Mouse (Mus musculus): ENCODE data around the gene Casp12. TPM values are rescaled to one million over a fixed set of nuclear protein-coding genes. Genes with fewer than 3 reads are reported as not detected.

Casp12 gene
- polyA plus RNA-seq (2016; fragmentation: Nextera tagmentation; extraction: Ambion mirVana): 0.08 TPM in 1 of 2 replicates, not detected in the other

DNA sequence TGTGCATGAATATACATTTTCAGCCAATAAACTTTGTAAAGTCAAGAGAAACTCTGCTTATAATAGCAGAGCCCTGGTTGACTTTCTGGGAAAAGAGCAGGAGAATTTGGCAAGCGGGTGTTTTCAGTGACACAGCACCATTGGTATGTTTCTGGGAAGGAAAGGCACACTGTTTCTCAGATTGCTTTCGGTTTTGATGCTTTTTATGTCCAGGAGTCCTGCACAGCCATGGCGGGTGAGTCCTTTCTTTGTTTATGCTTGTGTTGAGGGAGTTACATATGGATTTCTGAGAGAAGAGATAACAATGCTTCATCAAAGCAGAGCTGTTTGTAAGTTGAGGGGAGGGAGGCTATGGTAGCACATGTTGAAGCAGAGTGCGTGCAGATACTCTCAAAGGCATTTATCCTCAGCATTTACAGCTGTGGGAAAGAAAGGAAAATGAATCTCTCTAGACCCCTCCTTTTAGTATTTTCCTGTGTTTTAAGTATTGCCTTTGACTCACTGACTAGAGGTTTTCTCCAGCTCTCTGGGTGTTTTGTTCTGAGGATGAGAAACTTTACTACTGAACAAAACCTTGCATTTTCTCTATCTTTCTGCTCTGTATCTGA lies at the start of gene Casp12:
TSS of gene Casp12 (plus strand) at position 140 of the 608 bp plus-strand sequence.
- Histone ChIP-seq H3K27me3 (no peaks in the 10 kb centered on the region), H3K4me2 (no peak within 1 kb of the TSS), H3K4me1 (replicated peaks) (no peaks in the 10 kb centered on the region), H3K36me3 (no peaks in the 10 kb centered on the region), H3K9ac (replicated peaks) (no peak within 1 kb of the TSS), H3K9me3 (no peaks in the 10 kb centered on the region), H3K4me3 (replicated peaks) (no peak within 1 kb of the TSS), H3K27ac (no peak within 1 kb of the TSS)
- no peak for ATAC-seq (ENCODE audit: insufficient number of reproducible peaks, insufficient read depth, low FRiP score, low TSS enrichment, low read depth)
- 82% methylated on average over 4 of the region's 4 CpGs for WGBS

GRCm38 (mm10) chr9:5296354-5297237 lies 48.6 kb upstream of the Casp12 start:
- Histone ChIP-seq H3K4me3 (replicated peaks) (no peak overlapping the region), H3K9ac (replicated peaks) (no peak overlapping the region), H3K27me3 (no peaks in the 10 kb centered on the region), H3K36me3 (no peaks in the 10 kb centered on the region), H3K4me2 (no peak overlapping the region), H3K4me1 (replicated peaks) (no peaks in the 10 kb centered on the region), H3K27ac (no peak overlapping the region), H3K9me3 (no peaks in the 10 kb centered on the region)
- WGBS: 82% methylated on average over 2 of the region's 2 CpGs
- ATAC-seq (ENCODE audit: insufficient number of reproducible peaks, insufficient read depth, low FRiP score, low TSS enrichment, low read depth): no peak

DNA sequence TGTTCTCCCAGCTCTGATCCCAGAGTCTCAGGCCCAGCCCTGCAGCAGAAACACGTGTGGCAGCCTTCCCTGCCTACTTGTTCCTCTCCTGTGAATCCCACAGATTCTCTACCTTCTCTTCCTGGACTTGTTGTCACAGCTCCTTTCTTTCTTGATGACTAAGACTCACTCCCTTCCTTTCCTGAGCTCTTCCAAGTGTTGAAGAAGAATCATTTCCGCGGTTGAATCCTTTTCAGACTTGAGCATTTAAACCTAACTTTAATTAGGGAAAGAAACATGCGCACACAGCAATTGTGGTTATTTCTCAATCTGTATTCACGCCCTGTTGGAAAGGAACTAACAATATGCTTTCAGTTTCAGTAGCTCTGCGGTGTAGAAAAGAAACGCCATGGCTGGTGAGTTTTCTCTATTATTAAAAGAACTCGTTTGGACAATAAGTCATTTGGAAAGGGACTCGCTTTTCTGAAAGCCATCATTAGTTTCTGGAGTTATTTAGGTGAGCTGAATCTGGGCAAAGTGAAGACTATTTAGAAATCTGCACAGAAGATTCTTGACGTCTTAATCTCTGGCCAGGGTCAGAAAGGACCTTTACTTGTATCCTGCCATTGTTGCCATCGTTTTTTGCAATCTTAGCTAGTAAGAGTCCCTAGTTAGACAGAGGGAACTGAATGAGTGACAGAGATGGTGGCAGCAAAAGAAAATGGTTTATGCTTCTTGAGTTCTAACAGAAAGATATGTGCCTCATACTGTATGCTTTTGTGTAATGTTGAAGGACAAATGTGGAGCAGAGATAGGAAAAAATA lies 46.7 kb upstream of the Casp12 start, which contains the start of gene Casp1:
TSS of gene Casp1 (plus strand) at position 189 of the 803 bp plus-strand sequence.
- ATAC-seq (ENCODE audit: insufficient number of reproducible peaks, insufficient read depth, low FRiP score, low TSS enrichment, low read depth): no peak
- WGBS: 80% methylated on average over 11 of the region's 11 CpGs

DNA sequence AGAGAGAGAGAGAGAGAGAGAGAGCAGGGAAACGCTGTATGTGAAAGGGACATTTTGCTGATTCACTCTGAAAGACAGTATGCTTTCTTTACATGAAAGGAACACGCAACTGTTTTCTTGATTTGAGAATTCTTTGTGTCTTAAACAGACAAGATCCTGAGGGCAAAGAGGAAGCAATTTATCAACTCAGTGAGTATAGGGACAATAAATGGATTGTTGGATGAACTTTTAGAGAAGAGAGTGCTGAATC lies 46.2 kb upstream of the Casp12 start:
- no peaks in the 10 kb centered on the region for H3K4me1 ChIP-seq (replicated peaks)
- H3K9ac ChIP-seq (replicated peaks): no peak overlapping the region
- ATAC-seq (ENCODE audit: insufficient number of reproducible peaks, insufficient read depth, low FRiP score, low TSS enrichment, low read depth): no peak
- H3K27ac ChIP-seq: no peak overlapping the region
- H3K27me3 ChIP-seq: no peaks in the 10 kb centered on the region
- no peak overlapping the region for H3K4me2 ChIP-seq
- 91% methylated on average over 2 of the region's 2 CpGs for WGBS
- no peaks in the 10 kb centered on the region for H3K9me3 ChIP-seq
- H3K4me3 ChIP-seq (replicated peaks): no peak overlapping the region
- H3K36me3 ChIP-seq: no peaks in the 10 kb centered on the region

More for the DNA sequence above, 46.7 kb upstream of the Casp12 start, which contains the start of gene Casp1:
- no peak within 1 kb of the TSS for H3K4me2 ChIP-seq
- H3K4me3 ChIP-seq (replicated peaks): no peak within 1 kb of the TSS
- H3K27ac ChIP-seq: no peak within 1 kb of the TSS
- no peak within 1 kb of the TSS for H3K9ac ChIP-seq (replicated peaks)
- H3K27me3 ChIP-seq: no peaks in the 10 kb centered on the region
- no peaks in the 10 kb centered on the region for H3K9me3 ChIP-seq
- H3K36me3 ChIP-seq: no peaks in the 10 kb centered on the region
- no peaks in the 10 kb centered on the region for H3K4me1 ChIP-seq (replicated peaks)

- Histone ChIP-seq H3K4me3 (replicated peaks) (no peak within 1 kb of the TSS), H3K9ac (replicated peaks) (no peak within 1 kb of the TSS), H3K27me3 (no peaks in the 10 kb centered on the region), H3K4me1 (replicated peaks) (no peaks in the 10 kb centered on the region), H3K9me3 (no peaks in the 10 kb centered on the region), H3K27ac (no peak within 1 kb of the TSS), H3K4me2 (peak within 1 kb of the TSS; percentile 26; the same call in 1 of the 2 replicates), H3K36me3 (no peaks in the 10 kb centered on the region)
- ATAC-seq (ENCODE audit: insufficient number of reproducible peaks, insufficient read depth, low FRiP score, low TSS enrichment, low read depth): no peak
- WGBS: 51% methylated on average over 5 of the region's 5 CpGs
These were observed 36.7 kb upstream of the Casp12 start, which contains the start of gene Casp4 for GRCm38 (mm10) chr9:5308561-5308960. Casp4 (plus strand) TSS chr9:5308828.

GRCm38 (mm10) chr9:5310112-5310511 lies 35.1 kb upstream of the Casp12 start:
- ATAC-seq (ENCODE audit: insufficient number of reproducible peaks, insufficient read depth, low FRiP score, low TSS enrichment, low read depth): no peak

GRCm38 (mm10) chr9:5311435-5311834 lies 33.8 kb upstream of the Casp12 start:
- no peak for ATAC-seq (ENCODE audit: insufficient number of reproducible peaks, insufficient read depth, low FRiP score, low TSS enrichment, low read depth)
- Histone ChIP-seq H3K36me3 (no peaks in the 10 kb centered on the region), H3K4me3 (replicated peaks) (no peak overlapping the region), H3K4me2 (no peak overlapping the region), H3K9ac (replicated peaks) (no peak overlapping the region), H3K27me3 (no peaks in the 10 kb centered on the region), H3K9me3 (no peaks in the 10 kb centered on the region), H3K27ac (no peak overlapping the region), H3K4me1 (replicated peaks) (no peaks in the 10 kb centered on the region)
- WGBS: 60% methylated on average over 4 of the region's 4 CpGs

More at GRCm38 (mm10) chr9:5310112-5310511, 35.1 kb upstream of the Casp12 start:
- H3K36me3 ChIP-seq: no peaks in the 10 kb centered on the region
- no peaks in the 10 kb centered on the region for H3K9me3 ChIP-seq
- no peak overlapping the region for H3K4me2 ChIP-seq
- H3K4me1 ChIP-seq (replicated peaks): no peaks in the 10 kb centered on the region
- H3K27ac ChIP-seq: no peak overlapping the region
- H3K27me3 ChIP-seq: no peaks in the 10 kb centered on the region
- H3K9ac ChIP-seq (replicated peaks): no peak overlapping the region
- no peak overlapping the region for H3K4me3 ChIP-seq (replicated peaks)

DNA sequence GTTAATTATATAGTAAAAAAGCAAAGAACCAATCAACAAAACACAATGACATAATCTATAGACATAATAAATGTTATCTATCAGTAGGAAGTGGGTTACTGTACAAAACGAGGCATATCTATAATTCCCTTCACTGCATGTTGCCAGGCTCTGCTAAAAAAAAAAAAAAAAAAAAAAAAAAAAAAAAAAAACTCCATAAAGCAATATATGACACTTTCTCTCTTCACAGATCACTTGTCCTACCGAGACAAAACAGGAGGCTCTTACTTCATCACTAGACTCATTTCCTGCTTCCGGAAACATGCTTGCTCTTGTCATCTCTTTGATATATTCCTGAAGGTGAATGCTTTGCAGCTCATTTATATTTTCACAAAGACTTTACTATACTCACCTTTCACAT lies 17.0 kb upstream of the Casp12 start:
- H3K9ac ChIP-seq (replicated peaks): no peak overlapping the region
- WGBS: 76% methylated on average over 3 of the region's 3 CpGs
- H3K4me3 ChIP-seq (replicated peaks): no peak overlapping the region
- no peak overlapping the region for H3K27ac ChIP-seq
- H3K36me3 ChIP-seq: no peaks in the 10 kb centered on the region
- H3K27me3 ChIP-seq: no peaks in the 10 kb centered on the region
- no peaks in the 10 kb centered on the region for H3K9me3 ChIP-seq
- no peak for ATAC-seq (ENCODE audit: insufficient number of reproducible peaks, insufficient read depth, low FRiP score, low TSS enrichment, low read depth)
- H3K4me1 ChIP-seq (replicated peaks): no peaks in the 10 kb centered on the region
- no peak overlapping the region for H3K4me2 ChIP-seq

GRCm38 (mm10) chr9:5332441-5332840 lies 12.8 kb upstream of the Casp12 start:
- Histone ChIP-seq H3K4me3 (replicated peaks) (no peak overlapping the region), H3K27me3 (no peaks in the 10 kb centered on the region), H3K4me2 (no peak overlapping the region), H3K9me3 (no peaks in the 10 kb centered on the region), H3K27ac (no peak overlapping the region), H3K9ac (replicated peaks) (no peak overlapping the region), H3K36me3 (no peaks in the 10 kb centered on the region), H3K4me1 (replicated peaks) (no peaks in the 10 kb centered on the region)
- no peak for ATAC-seq (ENCODE audit: insufficient number of reproducible peaks, insufficient read depth, low FRiP score, low TSS enrichment, low read depth)

GRCm38 (mm10) chr9:5333422-5333821 lies 11.8 kb upstream of the Casp12 start:
- 97% methylated on average over 1 of the region's 1 CpGs for WGBS
- Histone ChIP-seq H3K27me3 (no peaks in the 10 kb centered on the region), H3K4me1 (replicated peaks) (no peaks in the 10 kb centered on the region), H3K36me3 (no peaks in the 10 kb centered on the region), H3K9me3 (no peaks in the 10 kb centered on the region), H3K27ac (no peak overlapping the region), H3K4me2 (no peak overlapping the region), H3K9ac (replicated peaks) (no peak overlapping the region), H3K4me3 (replicated peaks) (no peak overlapping the region)
- ATAC-seq (ENCODE audit: insufficient number of reproducible peaks, insufficient read depth, low FRiP score, low TSS enrichment, low read depth): no peak

GRCm38 (mm10) chr9:5343092-5343491 lies 2.1 kb upstream of the Casp12 start:
- WGBS: 87% methylated on average over 1 of the region's 1 CpGs
- H3K27me3 ChIP-seq: no peaks in the 10 kb centered on the region

More at GRCm38 (mm10) chr9:5343092-5343491, 2.1 kb upstream of the Casp12 start:
- no peak overlapping the region for H3K9ac ChIP-seq (replicated peaks)
- H3K4me3 ChIP-seq (replicated peaks): no peak overlapping the region
- ATAC-seq (ENCODE audit: insufficient number of reproducible peaks, insufficient read depth, low FRiP score, low TSS enrichment, low read depth): no peak
- H3K9me3 ChIP-seq: no peaks in the 10 kb centered on the region
- H3K4me1 ChIP-seq (replicated peaks): no peaks in the 10 kb centered on the region
- H3K36me3 ChIP-seq: no peaks in the 10 kb centered on the region
- no peak overlapping the region for H3K4me2 ChIP-seq
- H3K27ac ChIP-seq: no peak overlapping the region

Data from limb, embryonic 12.5 days (tissue).